Mouse (Mus musculus) embryonic fibroblast, embryonic 13.5 days (primary cell): ENCODE measurements around the gene Dlg5.

Experiments
- CTCF ChIP-seq: IDR thresholded peaks from 2 replicates; pipeline ENCODE4 v1.5.1; 2011; ENCODE audit warnings: mild to moderate bottlenecking, control low read depth, low read length, moderate library complexity, borderline replicate concordance; ENCODE audit not compliant: insufficient read depth
- POLR2A ChIP-seq: IDR thresholded peaks from 2 replicates; pipeline ENCODE4 v1.6.1; 2011; ENCODE audit warnings: low read depth, mild to moderate bottlenecking, control low read depth, low read length, moderate library complexity

DNA sequence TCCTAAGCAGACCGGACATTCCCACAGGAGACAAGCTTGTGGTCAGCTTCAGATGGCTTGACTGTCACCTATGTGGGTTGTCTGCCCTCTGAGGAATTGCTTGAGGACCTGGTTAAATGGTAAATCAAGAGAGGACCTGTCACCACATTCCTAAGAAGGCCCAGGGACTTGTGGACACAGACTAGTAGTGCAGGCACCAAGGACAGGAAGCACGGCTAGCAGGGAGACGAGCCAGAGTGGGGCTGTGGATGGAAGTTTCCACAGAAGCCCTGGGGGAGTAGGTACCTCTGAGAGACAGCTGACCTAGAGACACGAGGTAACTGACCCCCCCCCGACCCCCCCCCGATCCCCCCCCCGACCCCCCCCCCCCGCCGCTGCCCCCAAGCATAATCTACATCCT lies 39.4 kb downstream of the Dlg5 start:
- no peak for TF ChIP-seq POLR2A
- TF ChIP-seq CTCF, result no peak
